Mouse (Mus musculus) kidney, adult 2 months (tissue): ENCODE measurements around the gene Nfia. TPM values are rescaled to one million over a fixed set of nuclear protein-coding genes. Genes with fewer than 3 reads are reported as not detected.

Experiments used
- DNase-seq: peaks from one replicate; pipeline ENCODE4 v3.0.0; 2021
- H3K27ac ChIP-seq: fragments of 200-500 bp; 2 replicates; pipeline ENCODE4 v1.5.1; 2012; ENCODE audit warnings: low read depth, low read length, control low read depth, inconsistent platforms; ENCODE audit not compliant: insufficient read depth
- H3K27me3 ChIP-seq: fragments of 200-500 bp; replicated peaks from 2 replicates; pipeline ENCODE4 v1.6.1; 2012; ENCODE audit warnings: mild to moderate bottlenecking, moderate library complexity, low read length, inconsistent platforms; ENCODE audit not compliant: control insufficient read depth, insufficient read depth
- H3K36me3 ChIP-seq: fragments of 200-500 bp; 2 replicates; pipeline ENCODE4 v1.6.1; 2012; ENCODE audit warnings: mild to moderate bottlenecking, moderate library complexity, low read length, inconsistent platforms; ENCODE audit not compliant: control insufficient read depth, insufficient read depth
- H3K4me1 ChIP-seq: fragments of 200-500 bp; 2 replicates; pipeline ENCODE4 v1.6.1; 2011; ENCODE audit warnings: low read length; ENCODE audit not compliant: control insufficient read depth, insufficient read depth
- H3K4me3 ChIP-seq: fragments of 200-500 bp; 2 replicates; pipeline ENCODE4 v1.5.1; 2011; ENCODE audit warnings: mild to moderate bottlenecking, low read depth, low read length, control low read depth; ENCODE audit not compliant: insufficient read depth
- CTCF ChIP-seq: fragments of 200-500 bp; conservative IDR thresholded peaks from 2 replicates; pipeline ENCODE4 v1.5.1; 2011; ENCODE audit warnings: low read depth, mild to moderate bottlenecking, control low read depth, low read length, moderate library complexity, mixed read lengths; ENCODE audit not compliant: insufficient read depth, insufficient read length
- POLR2A ChIP-seq: fragments of 200-500 bp; IDR thresholded peaks from one replicate; pipeline ENCODE4 v1.6.1; 2011; ENCODE audit warnings: low read depth, low read length, control low read depth
- WGBS: fragments of 180-500 bp; shearing (Covaris S2); methylation state at CpG from one replicate; pipeline ENCODE4 v1.1.7; 2018; 5-methylcytosine and 5-hydroxymethylcytosine counted together
- polyA plus RNA-seq: library from polyadenylated mRNA; depleted of rRNA; stranded (reverse); fragments of >200 nt; gene quantifications from 2 replicates; pipeline ENCODE4 v1.2.3, GENCODE M21; 2012

Gene Nfia
- polyA plus RNA-seq, 1 experiment: 46.5 TPM

GRCm38 (mm10) chr4:97936371-97936770, 163.8 kb downstream of the Nfia start:
- no peak for DNase-seq
- no peaks in the 10 kb centered on the region for H3K27me3 ChIP-seq
- 98% methylated on average over 2 of the region's 2 CpGs for WGBS
- H3K27ac ChIP-seq: no peak overlapping the region
- H3K36me3 ChIP-seq: no peaks in the 10 kb centered on the region
- TF ChIP-seq POLR2A (no peak), CTCF (no peak)
- H3K4me3 ChIP-seq: no peak overlapping the region
- H3K4me1 ChIP-seq: peaks cover 9% of the 10 kb centered on the region

DNA sequence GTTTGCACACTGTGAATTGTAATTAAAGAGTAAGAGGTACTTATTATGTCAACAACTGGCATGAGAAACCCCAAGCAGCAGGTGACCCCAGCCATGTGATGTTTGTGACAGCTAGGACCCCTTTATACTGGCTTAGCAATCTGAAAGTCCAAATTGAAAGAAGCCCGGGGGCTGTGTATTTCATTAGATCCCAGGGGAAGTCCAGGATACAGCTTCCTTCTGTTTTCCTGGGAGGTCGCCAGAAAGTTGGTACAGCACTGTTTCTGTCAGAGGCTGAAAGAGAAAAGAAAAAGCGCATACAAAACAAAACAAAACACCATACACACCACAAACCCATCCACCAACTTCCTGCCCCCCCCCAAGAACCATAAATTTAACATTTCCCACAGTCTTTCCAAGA, 164.4 kb downstream of the Nfia start:
- Histone ChIP-seq H3K27ac (no peak overlapping the region), H3K4me3 (no peak overlapping the region), H3K36me3 (no peaks in the 10 kb centered on the region), H3K4me1 (peaks cover 11% of the 10 kb centered on the region), H3K27me3 (no peaks in the 10 kb centered on the region)
- TF ChIP-seq CTCF (no peak), POLR2A (no peak)
- peak; percentile 49 for DNase-seq
- WGBS: 42% methylated on average over 3 of the region's 3 CpGs

GRCm38 (mm10) chr4:97939492-97939891, 167.0 kb downstream of the Nfia start:
- DNase-seq: peak; percentile 67
- no peak overlapping the region for H3K27ac ChIP-seq
- H3K36me3 ChIP-seq: no peaks in the 10 kb centered on the region
- no peak for TF ChIP-seq POLR2A
- TF ChIP-seq CTCF: no peak
- H3K27me3 ChIP-seq: no peaks in the 10 kb centered on the region
- WGBS: 37% methylated on average over 4 of the region's 4 CpGs
- H3K4me3 ChIP-seq: no peak overlapping the region
- H3K4me1 ChIP-seq: peaks cover 8% of the 10 kb centered on the region

DNA sequence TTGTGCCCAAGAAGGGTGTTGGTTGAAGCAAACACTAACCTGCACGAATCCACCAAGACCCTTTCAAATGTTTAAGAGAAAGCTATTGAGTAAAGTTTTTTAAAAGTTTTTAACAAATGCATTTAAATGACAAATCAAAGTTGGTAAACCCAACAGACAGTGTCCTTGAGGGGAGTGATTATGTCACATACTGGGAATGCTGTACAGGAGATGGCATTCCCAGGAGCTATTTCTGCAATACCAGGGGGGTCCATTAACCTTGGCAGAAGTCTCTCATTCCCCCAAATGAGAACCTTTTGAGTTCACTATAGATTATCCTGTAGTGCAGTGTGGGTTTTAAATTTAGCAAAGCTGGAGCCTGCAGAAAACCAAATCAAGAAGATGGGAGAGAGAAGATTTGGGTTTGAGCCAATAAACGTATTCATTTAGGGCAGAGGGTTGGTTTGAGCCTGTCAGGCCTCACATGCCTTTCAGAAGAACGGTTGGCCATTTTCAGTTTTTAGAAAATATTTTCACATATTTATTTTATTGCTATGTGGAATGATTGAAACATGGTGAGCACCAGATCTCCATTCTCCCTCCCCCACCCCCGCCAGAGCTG, 167.5 kb downstream of the Nfia start:
- no peaks in the 10 kb centered on the region for H3K36me3 ChIP-seq
- peaks cover 8% of the 10 kb centered on the region for H3K4me1 ChIP-seq
- H3K27me3 ChIP-seq: no peaks in the 10 kb centered on the region
- no peak overlapping the region for H3K27ac ChIP-seq
- 86% methylated on average over 4 of the region's 4 CpGs for WGBS
- DNase-seq: no peak
- no peak for TF ChIP-seq CTCF
- no peak for TF ChIP-seq POLR2A
- no peak overlapping the region for H3K4me3 ChIP-seq

DNA sequence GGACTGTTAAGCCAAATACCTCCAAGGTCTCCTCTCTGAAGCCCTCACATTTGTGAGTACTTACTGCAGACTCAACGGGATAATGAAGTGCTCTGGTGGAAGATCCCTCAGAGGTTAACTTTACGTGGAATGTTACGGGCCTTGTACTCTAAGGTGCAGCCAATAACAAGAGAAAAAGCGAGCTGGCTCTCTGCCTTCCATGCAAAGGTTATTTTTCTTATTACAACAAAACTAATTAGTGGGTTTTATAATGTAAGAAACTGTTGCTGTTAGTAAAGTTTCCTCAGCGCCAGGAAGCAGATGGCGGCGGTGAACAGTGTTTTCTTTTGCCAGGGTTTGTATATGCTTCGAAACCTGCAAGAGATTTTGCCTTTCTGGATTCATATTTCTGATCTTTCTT, 169.1 kb downstream of the Nfia start:
- no peak overlapping the region for H3K4me3 ChIP-seq
- TF ChIP-seq POLR2A: no peak
- no peak for TF ChIP-seq CTCF
- peaks cover 7% of the 10 kb centered on the region for H3K4me1 ChIP-seq
- 84% methylated on average over 8 of the region's 8 CpGs for WGBS
- no peak for DNase-seq
- H3K27ac ChIP-seq: no peak overlapping the region
- no peaks in the 10 kb centered on the region for H3K27me3 ChIP-seq
- no peaks in the 10 kb centered on the region for H3K36me3 ChIP-seq

DNA sequence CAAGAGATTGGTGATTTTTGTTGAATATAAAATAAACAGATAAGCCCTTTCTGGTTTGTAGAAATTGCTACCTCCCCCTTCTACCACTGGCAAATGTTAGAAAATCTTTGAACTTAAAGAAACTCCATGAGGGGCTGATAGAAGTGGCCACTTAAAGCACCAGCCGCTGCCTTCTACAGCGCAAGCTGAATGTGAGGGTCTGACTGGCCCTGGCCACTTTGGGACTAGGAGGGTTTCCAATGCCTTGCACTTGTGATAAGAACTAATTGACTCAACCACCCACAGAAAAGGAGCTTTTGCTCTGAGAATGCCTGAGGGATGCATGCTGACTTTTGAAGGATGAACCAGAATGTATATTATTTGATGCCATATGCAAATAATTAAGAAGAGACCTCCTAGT, 171.8 kb downstream of the Nfia start:
- TF ChIP-seq CTCF: no peak
- no peak for TF ChIP-seq POLR2A
- 99% methylated on average over 2 of the region's 2 CpGs for WGBS
- H3K27me3 ChIP-seq: no peaks in the 10 kb centered on the region

GRCm38 (mm10) chr4:97947484-97947883, 174.9 kb downstream of the Nfia start:
- no peak for TF ChIP-seq CTCF
- no peak for TF ChIP-seq POLR2A
- no peak overlapping the region for H3K4me3 ChIP-seq
- WGBS: 92% methylated on average over 5 of the region's 5 CpGs

More for the DNA sequence above, 171.8 kb downstream of the Nfia start:
- no peak overlapping the region for H3K4me3 ChIP-seq
- no peaks in the 10 kb centered on the region for H3K36me3 ChIP-seq
- peaks cover 2% of the 10 kb centered on the region; the same call in 1 of the 2 replicates for H3K4me1 ChIP-seq
- no peak overlapping the region for H3K27ac ChIP-seq
- DNase-seq: no peak

More at GRCm38 (mm10) chr4:97947484-97947883, 174.9 kb downstream of the Nfia start:
- no peak for DNase-seq
- peaks cover 8% of the 10 kb centered on the region; the same call in 1 of the 2 replicates for H3K4me1 ChIP-seq
- H3K27ac ChIP-seq: no peak overlapping the region
- H3K27me3 ChIP-seq: no peaks in the 10 kb centered on the region
- no peaks in the 10 kb centered on the region for H3K36me3 ChIP-seq
